Mouse (Mus musculus) urinary bladder, postnatal 25 days (tissue): ENCODE measurements at regions not wholly inside any gene's neighbourhood (a gene's known extent, or its start where the extent isn't known, plus 50 kb on each side); places are given as distances from the start of the nearest gene placed in this dataset.

Source experiments
- DNase-seq: peaks from one replicate; pipeline ENCODE4 v3.0.0; 2022; ENCODE audit warnings: low spot score

- no peak for DNase-seq
These were observed 361.6 kb upstream of the Sptlc3 start for GRCm38 (mm10) chr2:139132121-139132520.

GRCm38 (mm10) chr2:139147004-139147403 lies 346.7 kb upstream of the Sptlc3 start:
- DNase-seq: no peak

- no peak for DNase-seq
These were observed 314.1 kb upstream of the Sptlc3 start for GRCm38 (mm10) chr2:139179641-139180040.

GRCm38 (mm10) chr2:139198281-139198680 lies 295.4 kb upstream of the Sptlc3 start:
- no peak for DNase-seq

- no peak for DNase-seq
These were observed 286.1 kb upstream of the Sptlc3 start for GRCm38 (mm10) chr2:139207649-139208048.

GRCm38 (mm10) chr2:139220757-139221400 lies 272.8 kb upstream of the Sptlc3 start:
- no peak for DNase-seq

GRCm38 (mm10) chr2:139230453-139230852 lies 263.3 kb upstream of the Sptlc3 start:
- DNase-seq: no peak

GRCm38 (mm10) chr2:139250138-139250537 lies 243.6 kb upstream of the Sptlc3 start:
- DNase-seq: no peak

- no peak for DNase-seq
These were observed 226.6 kb upstream of the Sptlc3 start for GRCm38 (mm10) chr2:139267119-139267518.

GRCm38 (mm10) chr2:139276581-139276980 lies 217.1 kb upstream of the Sptlc3 start:
- no peak for DNase-seq

- DNase-seq: no peak
These were observed 216.1 kb upstream of the Sptlc3 start for GRCm38 (mm10) chr2:139277571-139277970.

- no peak for DNase-seq
These were observed 212.7 kb upstream of the Sptlc3 start for GRCm38 (mm10) chr2:139281056-139281455.

- no peak for DNase-seq
These were observed 209.4 kb upstream of the Sptlc3 start for GRCm38 (mm10) chr2:139284315-139284714.

GRCm38 (mm10) chr2:139286446-139286845 lies 207.3 kb upstream of the Sptlc3 start:
- no peak for DNase-seq

- no peak for DNase-seq
These were observed 195.1 kb upstream of the Sptlc3 start for GRCm38 (mm10) chr2:139298541-139299152.

GRCm38 (mm10) chr2:139311401-139311812 lies 182.3 kb upstream of the Sptlc3 start:
- no peak for DNase-seq

GRCm38 (mm10) chr2:139312053-139312452 lies 181.7 kb upstream of the Sptlc3 start:
- DNase-seq: no peak

- DNase-seq: no peak
These were observed 171.2 kb upstream of the Sptlc3 start for GRCm38 (mm10) chr2:139322509-139322908.

- no peak for DNase-seq
These were observed 168.2 kb upstream of the Sptlc3 start for GRCm38 (mm10) chr2:139325501-139325900.

GRCm38 (mm10) chr2:139334681-139335080 lies 159.0 kb upstream of the Sptlc3 start:
- no peak for DNase-seq

GRCm38 (mm10) chr2:139338240-139338639 lies 155.5 kb upstream of the Sptlc3 start:
- DNase-seq: no peak

- no peak for DNase-seq
These were observed 137.3 kb upstream of the Sptlc3 start for GRCm38 (mm10) chr2:139356280-139357010.

GRCm38 (mm10) chr2:139362245-139362847 lies 131.4 kb upstream of the Sptlc3 start:
- DNase-seq: no peak
